Mouse (Mus musculus) CD8-positive naive resting alpha-beta T cell, adult 2 months (primary cell): Measurements from ENCODE around the gene Dll4.

Experiments
- DNase-seq, 2 experiments: peaks; one replicate each; pipeline ENCODE4 v3.0.0; 2022; ENCODE audit warnings: low read depth in 2 of 2, low spot score in 2 of 2

Gene Dll4

DNA sequence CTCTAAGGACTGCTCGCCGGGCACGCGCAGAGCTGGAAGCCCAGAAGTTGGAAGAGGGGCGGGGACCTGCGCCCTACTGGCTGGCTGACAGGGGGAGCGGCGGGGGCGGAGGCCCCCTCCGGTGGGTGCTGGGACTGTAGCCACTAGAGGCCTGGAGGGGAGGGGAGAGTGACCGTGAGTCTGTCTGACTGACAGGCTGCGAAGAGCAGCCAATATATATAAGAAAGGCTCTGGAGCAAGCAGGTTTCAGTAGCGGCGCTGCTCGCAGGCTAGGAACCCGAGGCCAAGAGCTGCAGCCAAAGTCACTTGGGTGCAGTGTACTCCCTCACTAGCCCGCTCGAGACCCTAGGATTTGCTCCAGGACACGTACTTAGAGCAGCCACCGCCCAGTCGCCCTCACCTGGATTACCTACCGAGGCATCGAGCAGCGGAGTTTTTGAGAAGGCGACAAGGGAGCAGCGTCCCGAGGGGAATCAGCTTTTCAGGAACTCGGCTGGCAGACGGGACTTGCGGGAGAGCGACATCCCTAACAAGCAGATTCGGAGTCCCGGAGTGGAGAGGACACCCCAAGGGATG, at the start of gene Dll4:
Gene Dll4, plus strand, starts transcription at position 217 of the 576 bp plus-strand sequence.
- DNase-seq: no peak

GRCm38 (mm10) chr2:119276926-119277325, 48.7 kb upstream of the Dll4 start:
- no peak for DNase-seq

DNA sequence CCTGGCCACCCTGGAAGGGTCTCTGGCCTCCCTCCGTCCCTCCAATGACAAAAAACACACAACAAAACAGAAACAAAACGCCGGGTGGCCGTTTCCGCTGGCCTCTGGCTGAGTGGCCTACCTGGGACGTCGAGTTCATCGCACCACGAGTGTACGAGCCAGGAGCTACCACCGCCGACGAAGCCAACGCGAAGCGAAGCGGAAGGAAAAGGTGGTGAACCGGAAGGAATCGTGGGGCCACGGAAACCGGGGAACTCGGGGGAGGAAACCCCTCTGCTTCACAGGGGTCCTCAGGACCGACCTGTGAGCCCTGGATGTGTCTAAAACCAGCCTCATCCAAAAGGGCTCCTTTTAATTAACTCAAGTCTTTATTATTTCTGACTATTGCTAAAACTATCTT, 47.8 kb upstream of the Dll4 start:
- DNase-seq: no peak

DNA sequence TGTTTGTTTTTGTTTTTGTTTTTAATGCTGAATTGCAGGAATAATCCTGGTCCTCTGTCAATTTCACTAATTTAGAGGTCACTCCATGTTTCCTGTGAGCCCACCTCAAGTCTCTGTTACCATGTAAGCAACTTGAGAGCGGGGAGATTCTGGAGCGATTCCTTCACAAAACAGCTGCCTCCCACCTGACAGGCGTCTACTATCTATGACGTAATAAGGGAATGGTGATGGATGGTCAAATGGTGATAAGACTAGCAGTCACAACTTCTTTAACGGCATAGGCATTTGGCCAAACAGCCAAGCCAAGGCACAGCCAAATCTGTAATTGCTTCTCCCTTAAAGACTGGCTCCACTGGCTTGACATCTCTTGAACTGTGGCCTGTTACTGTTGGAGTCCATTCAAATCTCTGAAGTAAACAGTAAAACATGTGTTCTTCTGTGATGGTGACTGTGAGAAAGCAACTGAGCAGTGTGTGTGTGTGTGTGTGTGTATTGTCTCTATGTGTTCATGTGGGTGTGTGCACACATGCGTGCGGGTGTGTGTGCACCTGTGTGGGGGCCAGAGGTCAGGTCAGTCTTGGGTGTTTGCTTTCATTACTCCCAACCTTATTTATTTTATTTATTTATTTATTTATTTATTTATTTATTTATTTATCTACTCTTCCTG, 43.6 kb upstream of the Dll4 start:
- no peak for DNase-seq

GRCm38 (mm10) chr2:119287372-119287771, 38.2 kb upstream of the Dll4 start:
- DNase-seq: no peak

GRCm38 (mm10) chr2:119288270-119288882, 37.2 kb upstream of the Dll4 start, which contains the start of gene Vps18:
Gene Vps18 (plus strand): TSS chr2:119288740.
- DNase-seq: peak; percentile 98 to 99

DNA sequence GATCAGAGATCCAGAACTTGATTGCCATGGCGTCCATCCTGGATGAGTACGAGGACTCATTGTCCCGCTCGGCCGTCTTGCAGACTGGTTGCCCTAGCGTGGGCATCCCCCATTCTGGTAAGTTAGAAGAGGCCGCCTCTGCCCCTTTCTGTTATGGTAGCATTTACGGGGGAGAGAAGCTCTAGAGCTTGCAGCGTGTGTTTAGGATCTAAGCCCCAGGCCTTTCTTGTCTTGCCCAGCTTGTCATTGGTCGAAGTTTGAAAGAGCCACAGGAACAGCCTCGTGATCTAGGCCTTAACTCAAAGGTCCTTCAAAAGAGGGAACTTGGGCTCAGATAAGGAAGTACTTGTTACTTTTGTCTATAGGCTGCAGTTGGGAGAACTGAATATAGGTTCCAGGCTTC, 36.6 kb upstream of the Dll4 start:
- DNase-seq: no peak

DNA sequence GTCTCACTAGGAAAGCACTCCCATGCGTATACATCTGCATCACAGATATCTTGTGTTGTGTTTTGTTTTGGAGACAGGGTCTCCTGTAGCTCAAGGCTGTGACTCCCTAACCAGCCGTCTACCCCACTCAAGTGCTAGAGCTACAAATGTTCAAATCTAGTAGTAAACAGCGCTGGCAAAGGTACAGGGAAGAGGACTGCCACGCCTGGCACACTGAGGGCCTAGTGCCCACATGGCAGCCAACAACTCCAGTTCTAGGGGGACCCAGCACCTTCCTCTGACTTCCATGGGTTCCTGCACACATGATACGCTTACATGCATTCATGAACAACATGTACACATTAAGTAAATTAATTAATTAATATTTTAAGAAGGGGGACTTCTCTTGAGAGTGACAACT, 33.3 kb upstream of the Dll4 start:
- no peak for DNase-seq

GRCm38 (mm10) chr2:119292852-119293251, 32.7 kb upstream of the Dll4 start:
- no peak for DNase-seq

DNA sequence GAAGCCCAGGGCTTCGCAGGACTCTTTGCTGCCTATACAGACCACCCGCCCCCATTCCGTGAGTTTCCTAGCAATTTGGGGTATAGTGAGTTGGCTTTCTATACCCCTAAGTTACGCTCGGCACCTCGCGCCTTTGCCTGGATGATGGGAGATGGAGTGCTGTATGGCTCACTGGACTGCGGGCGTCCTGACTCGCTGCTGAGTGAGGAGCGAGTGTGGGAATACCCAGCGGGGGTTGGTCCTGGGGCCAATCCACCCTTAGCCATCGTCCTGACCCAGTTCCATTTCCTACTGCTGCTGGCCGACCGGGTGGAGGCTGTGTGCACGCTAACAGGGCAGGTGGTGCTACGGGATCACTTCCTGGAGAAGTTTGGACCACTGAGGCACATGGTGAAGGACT, 32.3 kb upstream of the Dll4 start:
- no peak for DNase-seq

- no peak for DNase-seq
Measured at GRCm38 (mm10) chr2:119293776-119294390, 31.7 kb upstream of the Dll4 start.

DNA sequence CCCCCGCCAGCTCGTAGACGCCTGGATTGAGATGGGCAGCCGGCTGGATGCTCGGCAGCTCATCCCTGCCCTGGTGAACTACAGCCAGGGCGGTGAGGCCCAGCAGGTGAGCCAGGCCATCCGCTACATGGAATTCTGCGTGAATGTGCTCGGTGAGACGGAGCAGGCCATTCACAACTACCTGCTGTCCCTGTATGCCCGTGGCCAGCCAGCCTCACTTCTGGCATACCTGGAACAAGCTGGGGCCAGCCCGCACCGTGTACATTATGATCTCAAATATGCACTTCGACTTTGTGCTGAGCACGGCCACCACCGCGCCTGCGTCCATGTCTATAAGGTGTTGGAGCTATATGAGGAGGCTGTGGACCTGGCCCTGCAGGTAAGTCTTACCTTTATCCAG, 31.2 kb upstream of the Dll4 start:
- no peak for DNase-seq

GRCm38 (mm10) chr2:119296756-119297155, 28.8 kb upstream of the Dll4 start:
- DNase-seq: no peak

DNA sequence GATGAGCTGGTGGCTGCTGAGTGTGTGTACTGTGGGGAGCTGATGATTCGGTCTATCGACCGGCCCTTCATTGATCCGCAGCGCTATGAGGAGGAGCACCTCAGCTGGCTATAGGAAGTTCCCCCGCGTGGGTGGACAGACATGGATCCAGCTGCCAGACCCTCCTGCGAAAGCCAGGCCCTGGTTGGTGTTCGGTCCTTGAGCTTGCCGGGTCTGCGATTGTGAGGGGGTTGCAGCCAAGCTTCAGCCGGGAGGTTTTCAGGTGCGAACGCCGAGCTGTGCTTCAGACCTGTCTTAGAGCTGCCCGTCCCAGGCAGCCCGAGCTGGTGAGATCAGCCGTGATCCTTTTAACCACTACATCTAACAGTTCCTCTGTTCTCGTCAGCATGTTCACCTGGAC, 28.1 kb upstream of the Dll4 start:
- no peak for DNase-seq

DNA sequence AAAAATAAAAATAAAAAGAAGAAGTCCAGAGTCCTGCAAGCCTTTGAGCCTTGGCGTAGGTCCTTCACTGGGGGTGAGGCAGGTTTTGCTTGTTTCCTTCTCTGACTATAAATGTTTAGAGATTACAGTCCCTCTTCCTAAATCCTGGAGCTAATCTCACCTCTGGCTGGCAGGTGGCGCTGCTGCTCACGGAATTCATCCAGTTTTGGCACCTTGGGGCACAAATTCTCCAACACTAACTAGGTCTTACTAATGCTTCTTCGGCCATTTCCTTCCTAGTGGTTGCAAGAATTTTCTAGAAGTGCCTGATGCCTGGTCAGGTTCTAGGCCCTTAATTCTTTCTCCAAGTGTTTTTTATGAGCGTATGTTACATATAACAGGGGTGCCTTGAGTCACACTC, 27.3 kb upstream of the Dll4 start:
- peak in 1 of 2 experiments; percentile 47 for DNase-seq

- no peak for DNase-seq
Measured at GRCm38 (mm10) chr2:119298839-119299238, 26.7 kb upstream of the Dll4 start.

- DNase-seq: peak; percentile 75 to 78
Measured at GRCm38 (mm10) chr2:119299981-119300818, 25.4 kb upstream of the Dll4 start.

DNA sequence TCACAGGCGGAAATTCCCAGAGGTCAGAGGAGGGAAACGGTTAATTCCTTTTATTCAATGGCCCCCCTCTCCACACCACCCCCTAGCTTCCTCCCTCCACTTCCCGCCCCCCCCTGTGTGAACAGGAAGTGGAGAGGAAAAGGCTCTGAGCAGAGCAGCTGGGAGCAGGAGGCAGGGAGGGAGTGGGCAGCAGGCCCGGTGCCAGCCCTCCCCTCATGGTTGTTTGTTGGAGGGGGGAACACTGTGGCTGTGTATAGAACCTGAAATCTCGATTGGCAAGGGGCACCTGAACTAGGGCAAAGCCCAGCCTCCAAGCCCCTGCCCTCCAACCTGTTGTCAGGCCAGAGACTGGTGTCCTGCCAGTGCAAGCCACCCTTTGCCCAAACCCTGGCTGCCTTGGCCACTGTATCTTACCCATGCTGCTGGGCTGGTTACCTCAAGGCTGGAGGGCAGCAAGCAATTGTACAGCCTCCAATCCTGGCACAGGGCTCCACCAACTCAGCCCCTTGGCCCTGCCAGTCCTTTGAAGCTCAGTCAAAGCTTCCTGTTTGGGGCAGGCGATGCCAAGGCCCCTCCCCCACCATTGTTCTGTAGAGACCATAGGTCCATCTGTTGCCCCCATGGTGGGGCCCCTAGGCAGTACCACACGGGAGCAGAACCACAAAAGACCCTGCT, 24.6 kb upstream of the Dll4 start:
- peak in 1 of 2 experiments; percentile 9 for DNase-seq

- no peak for DNase-seq
Measured at GRCm38 (mm10) chr2:119302876-119303275, 22.7 kb upstream of the Dll4 start.

DNA sequence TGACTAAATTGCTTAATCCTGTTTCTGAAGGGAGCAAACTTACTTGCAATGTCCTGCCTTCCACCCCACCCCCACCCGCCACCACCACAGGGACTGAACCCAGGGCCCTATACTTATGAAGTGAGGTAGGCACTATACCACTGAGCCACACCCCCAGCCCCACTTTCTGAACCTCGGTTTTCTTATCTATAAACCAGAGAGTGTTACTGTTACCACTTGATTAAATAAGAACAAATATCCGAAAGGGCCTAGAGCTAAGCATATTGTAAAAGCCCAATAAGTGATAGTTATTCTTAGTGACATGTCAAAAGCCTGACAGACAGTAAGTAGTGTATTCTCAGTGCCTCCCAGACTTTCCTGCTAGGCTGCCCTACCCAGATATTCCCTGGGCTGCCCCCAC, 21.2 kb upstream of the Dll4 start:
- DNase-seq: no peak

- DNase-seq: no peak
Measured at GRCm38 (mm10) chr2:119304798-119305208, 20.8 kb upstream of the Dll4 start.
